Mouse (Mus musculus) bone marrow macrophage, adult 2 months (primary cell): ENCODE data around the gene Tmem238l.

ENCODE experiments used
- CTCF ChIP-seq: IDR thresholded peaks from 2 replicates; pipeline ENCODE4 v1.5.1; 2012; ENCODE audit warnings: low read depth, mild to moderate bottlenecking, low read length, moderate library complexity
- POLR2A ChIP-seq: IDR thresholded peaks from 2 replicates; pipeline ENCODE4 v1.6.1; 2012; ENCODE audit warnings: mild to moderate bottlenecking, low read depth, low read length, borderline replicate concordance

GRCm38 (mm10) chr11:66956303-66956702 is at the start of gene Tmem238l:
- TF ChIP-seq POLR2A (no peak), CTCF (no peak)
